Mouse (Mus musculus) ES-E14 (cell line): ENCODE results near the gene Ddx52. TPM values are rescaled to one million over a fixed set of nuclear protein-coding genes. Genes with fewer than 3 reads are reported as not detected.

Source experiments
- DNase-seq: peaks from one replicate; pipeline ENCODE4 v3.0.0-alpha.2; 2013; ENCODE audit warnings: low read depth, low spot score
- H3K27ac ChIP-seq: 2 replicates; pipeline ENCODE4 v1.5.1; 2012; ENCODE audit warnings: low read depth, mild to moderate bottlenecking, low read length, moderate library complexity, mixed read lengths; ENCODE audit not compliant: poor library complexity, insufficient read depth, severe bottlenecking
- H3K36me3 ChIP-seq: 2 replicates; pipeline ENCODE4 v1.6.1; 2012; ENCODE audit warnings: mild to moderate bottlenecking, low read length, moderate library complexity, mixed read lengths; ENCODE audit not compliant: control insufficient read depth, poor library complexity, insufficient read depth, severe bottlenecking
- H3K4me1 ChIP-seq, 2 experiments: fragments of 150-350 bp in 1 of 2; sonication (generic) in 1 of 2; 2 replicates each; pipeline ENCODE4 v1.6.1; 2012; ENCODE audit warnings: low read length in 2 of 2, mild to moderate bottlenecking in 1 of 2, mixed read lengths in 1 of 2; ENCODE audit not compliant: control insufficient read depth in 2 of 2, insufficient read depth in 2 of 2, poor library complexity in 1 of 2
- H3K4me3 ChIP-seq, 2 experiments: fragments of 150-350 bp in 1 of 2; sonication (generic) in 1 of 2; 2 replicates each; pipeline ENCODE4 v1.5.1; 2012; ENCODE audit warnings: low read length in 2 of 2, low read depth in 1 of 2, mild to moderate bottlenecking in 1 of 2, mixed read lengths in 1 of 2; ENCODE audit not compliant: insufficient read depth in 1 of 2, poor library complexity in 1 of 2, severe bottlenecking in 1 of 2
- H3K9ac ChIP-seq: 2 replicates; pipeline ENCODE4 v1.6.1; 2012; ENCODE audit warnings: low read depth, mild to moderate bottlenecking, low read length, mixed read lengths; ENCODE audit not compliant: poor library complexity, insufficient read depth, severe bottlenecking
- H3K9me3 ChIP-seq: fragments of 150-350 bp; sonication (generic); 2 replicates; pipeline ENCODE4 v1.6.1; 2012; ENCODE audit warnings: low read depth, mild to moderate bottlenecking, low read length; ENCODE audit not compliant: control insufficient read depth, insufficient read depth
- CHD2 ChIP-seq: IDR thresholded peaks from 2 replicates; pipeline ENCODE4 v1.6.1; 2014; ENCODE audit warnings: mild to moderate bottlenecking, low read depth, low read length, inconsistent platforms
- HCFC1 ChIP-seq: IDR thresholded peaks from 2 replicates; pipeline ENCODE4 v1.6.1; 2012; ENCODE audit warnings: low read length, inconsistent platforms, borderline replicate concordance; ENCODE audit not compliant: insufficient read depth
- MAFK ChIP-seq: IDR thresholded peaks from 2 replicates; pipeline ENCODE4 v1.6.1; 2014; ENCODE audit warnings: mild to moderate bottlenecking, low read depth, low read length, inconsistent platforms; ENCODE audit not compliant: insufficient read depth
- ZC3H11A ChIP-seq: IDR thresholded peaks from 2 replicates; pipeline ENCODE4 v1.6.1; 2012; ENCODE audit warnings: low read depth, mild to moderate bottlenecking, inconsistent platforms, low read length, borderline replicate concordance
- ZNF384 ChIP-seq: IDR thresholded peaks from 2 replicates; pipeline ENCODE4 v1.6.1; 2012; ENCODE audit warnings: low read depth, low read length, inconsistent platforms
- in situ Hi-C, 2 experiments: fragments of 600-800 bp; cut with MboI; formaldehyde crosslinking; loops; one replicate each; pipeline ENCODE4 v1.15.1; 2025; ENCODE audit warnings: low sequenced_read_pairs in 2 of 2, inconsistent platforms in 1 of 2; ENCODE audit not compliant: unreplicated experiment in 2 of 2
- total RNA-seq: library from RNA; depleted of rRNA; stranded (reverse); fragments of 300-350 nt; gene quantifications from 2 replicates; pipeline ENCODE4 v1.2.3, GENCODE M21; 2012; rRNA removed

Gene Ddx52
- total RNA-seq, 1 experiment, result 44.1 TPM

GRCm38 (mm10) chr11:84009001-84009400 lies 67.1 kb downstream of the Ddx52 start:
- peaks cover 3% of the 10 kb centered on the region; the same call in 1 of the 2 replicates for H3K36me3 ChIP-seq
- H3K4me1 ChIP-seq, result no peaks in the 10 kb centered on the region; a peak in 1 of 4 replicates
- H3K9ac ChIP-seq, result no peak overlapping the region
- in situ Hi-C loops, result no loop called here
- H3K9me3 ChIP-seq, result no peaks in the 10 kb centered on the region
- TF ChIP-seq MAFK, result no peak
- TF ChIP-seq CHD2, result no peak
- no peak for TF ChIP-seq ZC3H11A
- no peak for TF ChIP-seq ZNF384
- no peak for TF ChIP-seq HCFC1
- H3K27ac ChIP-seq, result no peak overlapping the region
- DNase-seq, result no peak
- no peak overlapping the region for H3K4me3 ChIP-seq

GRCm38 (mm10) chr11:84010411-84010810 lies 68.5 kb downstream of the Ddx52 start:
- in situ Hi-C loops, result no loop called here
- TF ChIP-seq ZC3H11A (no peak), MAFK (no peak), ZNF384 (no peak), HCFC1 (no peak), CHD2 (no peak)
- Histone ChIP-seq H3K36me3 (peaks cover 3% of the 10 kb centered on the region; the same call in 1 of the 2 replicates), H3K27ac (no peak overlapping the region), H3K4me1 (no peaks in the 10 kb centered on the region; a peak in 1 of 4 replicates), H3K9ac (no peak overlapping the region), H3K9me3 (no peaks in the 10 kb centered on the region), H3K4me3 (no peak overlapping the region)
- DNase-seq, result no peak

DNA sequence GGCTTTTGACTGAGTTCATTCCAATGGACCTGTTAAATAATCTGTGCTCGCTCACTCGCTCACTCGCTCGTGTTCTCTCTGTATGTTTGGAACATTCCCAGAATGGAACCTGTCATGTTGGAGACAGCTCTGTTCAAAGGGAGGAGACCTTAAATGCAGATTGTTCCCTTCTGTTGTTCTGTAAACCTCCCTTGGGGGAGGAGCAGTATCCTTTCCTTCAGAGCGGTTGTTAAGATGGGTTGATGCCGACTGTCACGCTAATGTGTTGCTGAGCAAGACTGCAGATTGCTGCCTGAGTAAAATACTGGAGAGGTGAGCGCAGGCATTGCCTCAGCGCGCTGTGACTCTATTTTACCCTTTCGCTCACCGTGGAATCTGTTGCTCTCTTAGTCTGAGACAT lies 69.2 kb downstream of the Ddx52 start:
- TF ChIP-seq ZC3H11A, result no peak
- no peaks in the 10 kb centered on the region for H3K9me3 ChIP-seq
- H3K36me3 ChIP-seq, result peaks cover 3% of the 10 kb centered on the region; the same call in 1 of the 2 replicates
- no peak for DNase-seq
- no peaks in the 10 kb centered on the region; a peak in 1 of 4 replicates for H3K4me1 ChIP-seq
- H3K27ac ChIP-seq, result no peak overlapping the region
- H3K9ac ChIP-seq, result no peak overlapping the region
- in situ Hi-C loops, result no loop called here
- H3K4me3 ChIP-seq, result no peak overlapping the region

DNA sequence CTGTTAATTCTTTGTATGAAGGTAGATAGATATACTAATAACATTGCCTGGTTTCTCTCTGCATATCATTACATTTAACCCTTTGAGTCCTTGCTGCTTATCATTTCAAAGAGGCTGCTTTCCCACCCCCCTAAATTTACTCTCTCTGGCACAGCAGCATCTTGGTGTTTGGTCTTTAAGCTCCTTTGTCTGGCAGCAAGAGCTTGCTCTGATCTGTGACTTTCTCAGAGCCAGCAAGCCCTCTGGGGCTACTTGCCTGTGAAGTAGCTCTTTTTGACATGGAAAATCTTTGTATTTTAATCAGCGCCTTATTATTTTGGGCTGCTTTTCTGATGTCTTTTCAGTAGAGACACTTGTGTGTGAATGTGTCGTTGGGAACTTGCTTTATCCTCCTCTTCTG lies 69.7 kb downstream of the Ddx52 start:
- peaks cover 3% of the 10 kb centered on the region; the same call in 1 of the 2 replicates for H3K36me3 ChIP-seq
- no peaks in the 10 kb centered on the region; a peak in 1 of 4 replicates for H3K4me1 ChIP-seq
- TF ChIP-seq ZC3H11A, result no peak
- TF ChIP-seq CHD2, result no peak
- TF ChIP-seq ZNF384, result no peak
- TF ChIP-seq MAFK, result no peak
- TF ChIP-seq HCFC1, result no peak
- H3K9me3 ChIP-seq, result no peaks in the 10 kb centered on the region
- in situ Hi-C loops, result no loop called here
- DNase-seq, result no peak
- no peak overlapping the region for H3K9ac ChIP-seq
- H3K4me3 ChIP-seq, result no peak overlapping the region
- H3K27ac ChIP-seq, result no peak overlapping the region

Other genes with a start within 250 kb of the Ddx52 start
- gene Wfdc17, start 238.1 kb upstream of the Ddx52 start, total RNA-seq, result not detected in 2 replicates
- not detected in 2 replicates for gene Wfdc18, start 233.0 kb upstream of the Ddx52 start, total RNA-seq
- gene Wfdc21, start 195.1 kb upstream of the Ddx52 start, total RNA-seq, result not detected in 2 replicates
- 16.7 and 19.5 TPM in 2 replicates for gene Heatr6, start 188.4 kb upstream of the Ddx52 start, total RNA-seq
- 0.16 and 0.40 TPM in 2 replicates for gene Hnf1b, start 92.0 kb upstream of the Ddx52 start, total RNA-seq
- 8.6 and 10.8 TPM in 2 replicates for gene Synrg, start 22.4 kb downstream of the Ddx52 start, total RNA-seq
- gene Dusp14, start 127.2 kb downstream of the Ddx52 start, total RNA-seq, result 12.5 and 24.0 TPM in 2 replicates
- 36.5 and 38.9 TPM in 2 replicates for gene Tada2a, start 187.5 kb downstream of the Ddx52 start, total RNA-seq
- gene Acaca, start 187.6 kb downstream of the Ddx52 start, total RNA-seq, result 65.3 and 68.0 TPM in 2 replicates
- not detected in 2 replicates for gene Gm11437, start 225.4 kb downstream of the Ddx52 start, total RNA-seq